Mouse (Mus musculus): ENCODE data around the gene Acss1.

DNA sequence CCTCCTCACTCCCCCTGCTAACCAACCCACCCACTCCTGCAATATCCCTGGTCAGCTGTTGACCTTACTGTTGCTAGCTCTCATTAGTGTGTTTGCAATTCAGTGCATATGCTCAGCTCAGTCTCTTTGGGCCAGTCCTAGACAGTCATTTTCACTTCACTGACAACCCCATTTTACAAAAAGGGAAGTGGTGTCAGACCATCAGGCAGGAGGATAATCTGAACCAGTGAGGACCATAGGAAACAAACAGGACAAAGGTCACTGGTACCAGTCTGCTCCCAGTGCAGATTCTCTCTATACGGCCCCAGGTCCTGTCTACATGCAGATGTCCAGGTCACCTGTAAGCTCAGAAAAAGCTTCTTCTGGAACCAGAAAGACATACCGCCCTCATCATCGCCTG lies 12.2 kb downstream of the Acss1 start:
- TF ChIP-seq GATA1 (IDR thresholded peaks at IDR 0.05; ENCODE audit: borderline replicate concordance, low read length) (no peak), FLI1 (IDR thresholded peaks at IDR 0.05; ENCODE audit: low read length) (no peak)

Measured in megakaryocyte, embryonic 14.5 days (primary cell).